Mouse (Mus musculus): ENCODE data around the gene Neurl4. TPM values are rescaled to one million over a fixed set of nuclear protein-coding genes. Genes with fewer than 3 reads are reported as not detected.
"Not testable (repeated sequence)": the region's sequence is repeated elsewhere in the genome, so short reads cannot be mapped to it uniquely, and the experiment has no call there.

The Neurl4 gene
- polyA plus RNA-seq (2012), result 5.0 and 5.1 TPM in 2 replicates

DNA sequence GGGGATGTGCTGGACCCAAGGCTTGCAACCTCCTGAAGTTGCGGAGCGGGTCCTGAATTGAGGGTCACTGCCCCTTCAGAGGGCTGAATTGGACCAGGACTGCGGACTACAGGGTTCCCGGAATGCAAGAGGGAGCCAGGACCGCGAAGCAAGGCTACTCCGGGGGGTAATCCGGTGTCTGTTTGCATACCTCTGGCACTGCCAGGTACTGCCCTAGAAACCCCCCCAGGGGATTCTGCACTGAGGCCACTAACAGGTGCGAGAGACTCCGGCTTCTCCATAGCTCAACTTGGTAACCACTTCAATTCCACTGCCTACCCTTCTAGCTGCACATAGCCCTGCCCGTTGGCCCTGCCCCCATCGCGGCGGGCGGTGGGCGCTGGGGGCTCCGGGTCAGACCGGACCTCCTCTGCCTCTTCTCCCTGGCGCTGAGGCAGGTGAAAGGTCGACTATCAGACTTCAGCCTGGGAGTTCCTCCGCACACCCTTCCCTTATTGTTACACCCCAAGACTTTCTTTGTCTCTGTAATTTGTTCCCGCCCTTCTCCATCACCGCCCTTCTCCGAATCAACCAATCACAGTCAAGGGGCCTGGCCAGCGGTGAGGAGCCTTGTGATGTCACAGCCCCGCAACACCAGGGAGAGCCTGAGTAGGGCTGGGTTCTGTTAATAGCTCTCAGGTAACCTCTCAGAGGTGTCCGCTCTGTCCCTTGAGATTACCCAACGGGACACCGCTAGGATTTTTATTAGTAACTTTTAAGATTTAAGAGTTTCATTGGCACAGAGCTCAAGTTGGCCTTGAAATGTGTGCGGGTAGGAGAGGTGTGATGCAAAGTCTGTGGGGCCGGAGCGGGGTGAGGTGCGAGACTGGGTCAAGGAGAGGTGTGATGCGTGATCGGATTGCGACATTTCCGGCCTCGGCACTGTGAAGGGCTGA, at the start of gene Neurl4, which contains the start of gene 2810408A11Rik:
Gene Neurl4 (plus strand): TSS at position 602 of the 935 bp plus-strand sequence.
Gene 2810408A11Rik (minus strand): TSS at position 517 of the 935 bp plus-strand sequence.
- TF ChIP-seq TAL1 (IDR thresholded peaks at IDR 0.05; ENCODE audit: low read length) (no peak), GATA1 (IDR thresholded peaks at IDR 0.05; ENCODE audit: low read length) (no peak)

DNA sequence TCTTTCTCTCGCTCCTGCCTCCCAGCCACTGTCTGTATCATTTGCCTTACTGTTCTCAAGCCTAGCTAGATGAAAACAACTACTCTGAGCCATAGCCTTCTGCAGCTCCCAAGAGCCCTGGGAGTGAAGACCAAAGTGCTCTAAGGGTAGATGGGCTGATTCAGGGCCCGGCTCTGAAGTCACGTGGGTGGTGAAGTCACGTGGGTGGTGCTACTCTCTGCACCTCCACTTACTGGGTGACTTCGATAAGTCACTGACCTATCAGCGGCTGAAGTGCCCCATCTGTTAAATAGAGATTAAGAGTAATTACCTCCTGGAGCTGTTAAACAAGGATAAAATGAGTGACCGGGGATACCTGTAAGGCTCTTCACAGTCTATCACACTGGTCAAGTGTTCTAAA, 46.9 kb upstream of the Neurl4 start:
- Histone ChIP-seq H3K9me3 (ENCODE audit: control insufficient read depth, low read length) (no peaks in the 10 kb centered on the region), H3K27me3 (ENCODE audit: control insufficient read depth) (peaks cover 10% of the 10 kb centered on the region), H3K4me1 (ENCODE audit: control insufficient read depth) (peaks cover 90% of the 10 kb centered on the region), H3K4me3 (replicated peaks) (peak overlapping the region; percentile 62), H3K36me3 (ENCODE audit: control insufficient read depth) (peaks cover 52% of the 10 kb centered on the region)
- TF ChIP-seq GATA1 (IDR thresholded peaks at IDR 0.05; ENCODE audit: low read length) (peak; percentile 89), TAL1 (IDR thresholded peaks at IDR 0.05; ENCODE audit: low read length) (peak; percentile 98)

More for the DNA sequence above, at the start of gene Neurl4, which contains the start of gene 2810408A11Rik:
- peak within 1 kb of the TSS; percentile 88 for H3K4me3 ChIP-seq (replicated peaks)
- H3K36me3 ChIP-seq (ENCODE audit: control insufficient read depth), result peaks cover 29% of the 10 kb centered on the region
- no peaks in the 10 kb centered on the region for H3K9me3 ChIP-seq (ENCODE audit: control insufficient read depth, low read length)
- peaks cover 54% of the 10 kb centered on the region for H3K4me1 ChIP-seq (ENCODE audit: control insufficient read depth)
- peaks cover 13% of the 10 kb centered on the region for H3K27me3 ChIP-seq (ENCODE audit: control insufficient read depth)

DNA sequence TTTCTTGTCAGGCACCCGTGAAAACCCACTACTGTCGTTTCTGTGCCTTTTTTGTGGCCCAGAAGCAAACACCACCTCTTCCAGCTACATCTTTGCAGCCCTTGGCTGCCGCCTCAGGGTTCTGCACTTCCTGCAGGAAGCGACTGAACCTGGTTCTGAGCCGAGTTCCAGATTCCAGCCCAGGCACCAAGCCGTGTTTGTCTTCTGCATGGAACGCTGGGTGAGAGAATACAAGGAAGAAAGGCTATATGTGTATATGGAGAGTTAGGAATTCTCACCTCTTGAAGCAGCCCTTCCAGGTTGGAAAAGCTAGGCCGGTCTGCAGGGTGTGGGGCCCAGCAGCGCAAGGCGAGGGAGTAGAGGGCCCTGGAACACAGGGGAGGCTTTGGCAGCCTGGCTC, 46.2 kb upstream of the Neurl4 start:
- H3K4me1 ChIP-seq (ENCODE audit: control insufficient read depth), result peaks cover 85% of the 10 kb centered on the region
- H3K4me3 ChIP-seq (replicated peaks), result peak overlapping the region; percentile 62
- H3K9me3 ChIP-seq (ENCODE audit: control insufficient read depth, low read length), result no peaks in the 10 kb centered on the region
- H3K36me3 ChIP-seq (ENCODE audit: control insufficient read depth), result peaks cover 45% of the 10 kb centered on the region
- TF ChIP-seq GATA1 (IDR thresholded peaks at IDR 0.05; ENCODE audit: low read length) (no peak), TAL1 (IDR thresholded peaks at IDR 0.05; ENCODE audit: low read length) (no peak)
- peaks cover 14% of the 10 kb centered on the region for H3K27me3 ChIP-seq (ENCODE audit: control insufficient read depth)

DNA sequence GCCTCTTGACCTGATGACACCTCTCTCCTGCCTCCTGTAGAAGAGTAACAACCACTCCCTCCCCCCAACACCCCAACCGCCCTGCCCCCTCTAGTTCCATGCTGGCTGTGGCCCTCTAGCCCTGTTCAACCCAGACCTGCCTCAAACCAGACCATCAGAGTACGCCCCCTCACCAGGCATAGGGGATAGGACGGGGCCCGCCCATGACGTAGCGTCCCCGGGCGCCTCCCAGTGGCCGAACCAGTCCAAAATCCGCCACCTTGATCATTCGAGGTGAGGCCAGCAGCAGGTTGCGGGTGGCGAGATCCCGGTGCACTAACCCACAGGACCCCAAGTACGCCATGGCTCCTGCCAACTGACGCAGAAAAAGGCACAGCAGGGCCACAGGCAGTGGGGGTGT, 45.5 kb upstream of the Neurl4 start:
- TF ChIP-seq GATA1 (IDR thresholded peaks at IDR 0.05; ENCODE audit: low read length) (no peak), TAL1 (IDR thresholded peaks at IDR 0.05; ENCODE audit: low read length) (no peak)
- H3K4me3 ChIP-seq (replicated peaks), result peak overlapping the region; percentile 62
- H3K4me1 ChIP-seq (ENCODE audit: control insufficient read depth), result peaks cover 78% of the 10 kb centered on the region

DNA sequence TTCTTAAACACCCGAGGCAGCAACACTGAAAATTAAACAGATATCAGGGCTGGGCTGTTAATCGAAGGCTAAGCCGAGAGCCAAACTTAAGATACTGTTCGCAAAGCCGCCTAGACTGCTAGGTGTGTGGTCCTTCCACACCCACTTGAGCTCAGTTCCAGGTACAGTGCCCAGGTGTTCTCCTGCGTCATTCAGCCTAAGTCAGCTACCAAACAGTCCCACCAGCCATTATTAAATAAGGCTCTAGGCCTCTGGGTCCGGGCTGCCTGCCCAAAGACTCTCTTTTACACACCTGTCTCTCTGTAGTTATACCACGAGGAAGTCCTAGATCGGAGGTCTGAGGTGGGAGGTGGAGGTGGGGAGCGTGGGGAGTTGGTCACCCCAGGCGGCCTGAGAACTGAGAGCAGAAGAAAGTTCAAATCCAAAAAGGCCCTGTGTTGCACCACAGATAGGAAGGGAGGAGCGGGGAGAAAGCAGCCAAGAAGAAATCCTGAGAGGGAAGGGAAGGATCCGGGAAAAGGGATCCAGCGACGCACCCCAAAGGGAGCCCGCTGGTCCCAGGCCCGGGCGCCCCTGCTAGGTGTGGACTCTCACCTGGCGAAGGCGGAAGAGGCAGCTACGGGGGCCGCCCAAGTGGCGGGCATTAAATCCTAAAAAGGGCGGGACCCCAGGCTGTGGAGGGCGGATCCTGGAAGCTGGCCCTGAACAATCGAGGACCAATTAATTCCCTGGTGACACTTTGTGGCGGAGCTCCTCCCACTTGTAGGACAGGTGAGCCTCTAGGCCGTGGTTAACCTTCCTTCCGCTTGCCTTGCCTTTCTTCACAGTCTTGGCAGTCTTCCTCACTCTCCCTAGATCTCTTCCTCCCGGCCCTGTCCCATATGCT, 42.5 kb upstream of the Neurl4 start, which contains the start of gene Tnk1:
Gene Tnk1 (minus strand): TSS at position 618 of the 886 bp plus-strand sequence.
- no peaks in the 10 kb centered on the region for H3K9me3 ChIP-seq (ENCODE audit: control insufficient read depth, low read length)
- H3K36me3 ChIP-seq (ENCODE audit: control insufficient read depth), result peaks cover 8% of the 10 kb centered on the region
- no peak for TF ChIP-seq GATA1 (IDR thresholded peaks at IDR 0.05; ENCODE audit: low read length)
- no peak for TF ChIP-seq TAL1 (IDR thresholded peaks at IDR 0.05; ENCODE audit: low read length)
- H3K4me3 ChIP-seq (replicated peaks), result no peak within 1 kb of the TSS
- H3K27me3 ChIP-seq (ENCODE audit: control insufficient read depth), result peaks cover 17% of the 10 kb centered on the region
- peaks cover 58% of the 10 kb centered on the region for H3K4me1 ChIP-seq (ENCODE audit: control insufficient read depth)

More for the DNA sequence above, 45.5 kb upstream of the Neurl4 start:
- H3K27me3 ChIP-seq (ENCODE audit: control insufficient read depth), result peaks cover 17% of the 10 kb centered on the region
- no peaks in the 10 kb centered on the region for H3K9me3 ChIP-seq (ENCODE audit: control insufficient read depth, low read length)
- peaks cover 38% of the 10 kb centered on the region for H3K36me3 ChIP-seq (ENCODE audit: control insufficient read depth)

DNA sequence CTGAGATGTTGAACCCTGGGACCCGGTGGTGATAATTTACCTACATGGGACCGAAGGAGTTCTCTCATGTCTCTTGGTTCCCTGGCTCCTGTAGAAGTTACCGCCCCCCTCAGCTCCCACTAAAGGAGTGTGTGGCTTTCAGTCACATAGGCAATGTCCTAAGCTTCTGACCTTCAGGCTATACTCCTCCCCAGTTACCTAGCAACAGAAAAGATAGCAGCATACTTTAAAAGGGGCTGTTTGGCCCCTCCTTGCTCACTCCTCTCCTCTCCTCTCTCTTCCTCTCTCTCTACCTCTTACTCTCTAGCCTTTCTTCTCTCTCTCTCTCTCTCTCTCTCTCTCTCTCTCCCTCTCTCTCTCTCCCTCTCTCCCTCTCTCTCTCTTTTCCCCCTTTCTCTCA, 37.1 kb upstream of the Neurl4 start:
- H3K36me3 ChIP-seq (ENCODE audit: control insufficient read depth); H3K4me3 ChIP-seq (replicated peaks); H3K9me3 ChIP-seq (ENCODE audit: control insufficient read depth, low read length); H3K27me3 ChIP-seq (ENCODE audit: control insufficient read depth): not testable (repeated sequence)
- peaks cover 60% of the 10 kb centered on the region for H3K4me1 ChIP-seq (ENCODE audit: control insufficient read depth)

DNA sequence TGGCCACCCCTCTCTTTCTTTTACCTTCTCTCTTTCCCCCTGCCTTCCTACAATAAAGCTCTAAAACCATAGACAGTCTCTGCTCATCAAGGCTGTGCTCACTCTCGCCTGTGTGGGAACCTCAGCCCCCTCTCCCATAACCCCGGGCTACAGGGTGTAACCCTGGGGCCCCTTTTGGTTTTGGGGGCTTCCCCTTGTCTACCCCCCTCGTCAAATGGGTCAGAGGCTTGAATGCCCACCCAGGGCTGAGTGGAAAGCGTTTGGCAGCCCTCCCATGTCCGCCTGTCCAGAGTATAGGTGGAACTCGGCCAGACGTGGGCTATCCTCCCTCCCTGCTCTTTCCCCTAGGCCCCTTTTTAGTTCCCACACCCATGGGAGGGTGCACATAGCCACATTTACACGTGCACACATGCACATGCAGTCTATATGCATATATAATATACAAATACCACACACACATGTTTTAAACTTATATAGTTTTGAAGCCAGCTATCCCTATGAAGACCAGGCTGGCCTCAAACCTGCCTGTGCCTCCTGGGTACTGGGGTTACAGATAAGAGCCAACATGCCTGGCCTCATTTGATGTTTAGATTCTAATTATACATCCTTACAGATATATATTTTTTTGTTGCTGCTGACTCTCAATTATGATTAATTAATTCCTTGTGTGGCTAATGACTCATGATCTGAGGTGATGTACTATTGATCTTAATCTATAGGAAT, 36.6 kb upstream of the Neurl4 start:
- Histone ChIP-seq H3K4me1 (ENCODE audit: control insufficient read depth) (peaks cover 59% of the 10 kb centered on the region), H3K9me3 (ENCODE audit: control insufficient read depth, low read length) (no peaks in the 10 kb centered on the region), H3K36me3 (ENCODE audit: control insufficient read depth) (no peaks in the 10 kb centered on the region), H3K27me3 (ENCODE audit: control insufficient read depth) (peaks cover 4% of the 10 kb centered on the region), H3K4me3 (replicated peaks) (peak overlapping the region; percentile 19)
- TF ChIP-seq TAL1 (IDR thresholded peaks at IDR 0.05; ENCODE audit: low read length) (no peak), GATA1 (IDR thresholded peaks at IDR 0.05; ENCODE audit: low read length) (no peak)

- no peaks in the 10 kb centered on the region for H3K36me3 ChIP-seq (ENCODE audit: control insufficient read depth)
- TF ChIP-seq TAL1 (IDR thresholded peaks at IDR 0.05; ENCODE audit: low read length) (no peak), GATA1 (IDR thresholded peaks at IDR 0.05; ENCODE audit: low read length) (no peak)
- no peaks in the 10 kb centered on the region for H3K27me3 ChIP-seq (ENCODE audit: control insufficient read depth)
- no peaks in the 10 kb centered on the region for H3K9me3 ChIP-seq (ENCODE audit: control insufficient read depth, low read length)
- peaks cover 67% of the 10 kb centered on the region for H3K4me1 ChIP-seq (ENCODE audit: control insufficient read depth)
- H3K4me3 ChIP-seq (replicated peaks), result no peak overlapping the region
Measured at GRCm38 (mm10) chr11:69865561-69865960, 35.3 kb upstream of the Neurl4 start.
